Mouse (Mus musculus): ENCODE data around the gene Gm45208. TPM values are rescaled to one million over a fixed set of nuclear protein-coding genes. Genes with fewer than 3 reads are reported as not detected.
"Not testable (repeated sequence)": the region's sequence is repeated elsewhere in the genome, so short reads cannot be mapped to it uniquely, and the experiment has no call there.

Gene Gm45208
- polyA plus RNA-seq, 1 experiment from 2014 or later: 0.47 TPM

- WGBS: 76% methylated on average over 13 of the region's 14 CpGs
- no peaks in the 10 kb centered on the region for H3K9me3 ChIP-seq (ENCODE audit: control insufficient read depth, low read length)
- no peak within 1 kb of the TSS for H3K27ac ChIP-seq (ENCODE audit: low read depth, low read length)
- no peak for ATAC-seq (ENCODE audit: low read depth)
- no peaks in the 10 kb centered on the region for H3K36me3 ChIP-seq (ENCODE audit: control insufficient read depth, insufficient read depth, low read length)
- H3K4me2 ChIP-seq (ENCODE audit: low read depth, low read length): peak within 1 kb of the TSS; percentile 32
- H3K27me3 ChIP-seq (ENCODE audit: control insufficient read depth, insufficient read depth, low read length): no peaks in the 10 kb centered on the region
- no peak within 1 kb of the TSS for H3K9ac ChIP-seq (replicated peaks; ENCODE audit: low read depth, low read length)
- no peak within 1 kb of the TSS for H3K4me3 ChIP-seq (ENCODE audit: low read depth, low read length)
- H3K4me1 ChIP-seq (ENCODE audit: control insufficient read depth, insufficient read depth, low read length): no peaks in the 10 kb centered on the region
Measured at GRCm38 (mm10) chrX:7680864-7681263, 41.2 kb upstream of the Gm45208 start, which contains the start of gene Magix. Magix (minus strand) TSS chrX:7681251.

- Histone ChIP-seq H3K4me2 (ENCODE audit: low read depth, low read length) (no peak overlapping the region), H3K4me1 (ENCODE audit: control insufficient read depth, insufficient read depth, low read length) (no peaks in the 10 kb centered on the region)
- no peak for ATAC-seq (ENCODE audit: low read depth)
Measured at GRCm38 (mm10) chrX:7688321-7688720, 33.7 kb upstream of the Gm45208 start.

GRCm38 (mm10) chrX:7690486-7690885, 31.6 kb upstream of the Gm45208 start:
- 66% methylated on average over 3 of the region's 3 CpGs for WGBS
- H3K4me3 ChIP-seq (ENCODE audit: low read depth, low read length): no peak overlapping the region
- no peak overlapping the region for H3K9ac ChIP-seq (replicated peaks; ENCODE audit: low read depth, low read length)
- no peak for ATAC-seq (ENCODE audit: low read depth)
- H3K27ac ChIP-seq (ENCODE audit: low read depth, low read length): no peak overlapping the region
- H3K36me3 ChIP-seq (ENCODE audit: control insufficient read depth, insufficient read depth, low read length): no peaks in the 10 kb centered on the region
- H3K27me3 ChIP-seq (ENCODE audit: control insufficient read depth, insufficient read depth, low read length): no peaks in the 10 kb centered on the region
- H3K9me3 ChIP-seq (ENCODE audit: control insufficient read depth, low read length): no peaks in the 10 kb centered on the region
- H3K4me2 ChIP-seq (ENCODE audit: low read depth, low read length): no peak overlapping the region
- no peaks in the 10 kb centered on the region for H3K4me1 ChIP-seq (ENCODE audit: control insufficient read depth, insufficient read depth, low read length)

More at GRCm38 (mm10) chrX:7688321-7688720, 33.7 kb upstream of the Gm45208 start:
- 100% methylated on average over 2 of the region's 2 CpGs for WGBS
- Histone ChIP-seq H3K4me3 (ENCODE audit: low read depth, low read length) (no peak overlapping the region), H3K27me3 (ENCODE audit: control insufficient read depth, insufficient read depth, low read length) (no peaks in the 10 kb centered on the region), H3K9ac (replicated peaks; ENCODE audit: low read depth, low read length) (no peak overlapping the region), H3K27ac (ENCODE audit: low read depth, low read length) (no peak overlapping the region), H3K36me3 (ENCODE audit: control insufficient read depth, insufficient read depth, low read length) (no peaks in the 10 kb centered on the region), H3K9me3 (ENCODE audit: control insufficient read depth, low read length) (no peaks in the 10 kb centered on the region)

DNA sequence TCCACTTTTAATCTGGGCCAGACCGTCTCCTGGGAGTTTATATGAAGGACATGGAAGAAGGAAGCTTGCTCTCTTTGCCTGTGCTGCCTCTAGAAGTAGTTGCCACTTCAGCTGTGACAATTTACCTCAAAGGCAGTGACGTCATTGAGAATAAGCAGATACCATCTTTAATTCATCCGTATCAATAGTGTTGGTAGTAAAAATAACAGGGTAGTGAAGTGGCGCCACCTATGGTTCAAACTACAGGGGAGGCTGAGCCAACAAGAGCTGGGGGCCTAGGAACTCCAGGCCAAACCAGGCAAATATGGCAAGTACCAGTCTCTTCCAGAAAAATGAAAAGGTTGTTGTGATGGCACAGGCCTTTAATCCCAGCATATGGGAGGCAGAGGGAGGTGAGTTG, 29.2 kb upstream of the Gm45208 start:
- WGBS: 33% methylated on average over 4 of the region's 4 CpGs
- Histone ChIP-seq H3K27ac (ENCODE audit: low read depth, low read length) (no peak overlapping the region), H3K36me3 (ENCODE audit: control insufficient read depth, insufficient read depth, low read length) (no peaks in the 10 kb centered on the region), H3K9me3 (ENCODE audit: control insufficient read depth, low read length) (no peaks in the 10 kb centered on the region), H3K27me3 (ENCODE audit: control insufficient read depth, insufficient read depth, low read length) (no peaks in the 10 kb centered on the region), H3K4me2 (ENCODE audit: low read depth, low read length) (no peak overlapping the region), H3K4me1 (ENCODE audit: control insufficient read depth, insufficient read depth, low read length) (0 out of 2 replicates have a peak, but pooled peaks cover 2% of the 10 kb centered on the region), H3K4me3 (ENCODE audit: low read depth, low read length) (no peak overlapping the region), H3K9ac (replicated peaks; ENCODE audit: low read depth, low read length) (no peak overlapping the region)
- no peak for ATAC-seq (ENCODE audit: low read depth)

DNA sequence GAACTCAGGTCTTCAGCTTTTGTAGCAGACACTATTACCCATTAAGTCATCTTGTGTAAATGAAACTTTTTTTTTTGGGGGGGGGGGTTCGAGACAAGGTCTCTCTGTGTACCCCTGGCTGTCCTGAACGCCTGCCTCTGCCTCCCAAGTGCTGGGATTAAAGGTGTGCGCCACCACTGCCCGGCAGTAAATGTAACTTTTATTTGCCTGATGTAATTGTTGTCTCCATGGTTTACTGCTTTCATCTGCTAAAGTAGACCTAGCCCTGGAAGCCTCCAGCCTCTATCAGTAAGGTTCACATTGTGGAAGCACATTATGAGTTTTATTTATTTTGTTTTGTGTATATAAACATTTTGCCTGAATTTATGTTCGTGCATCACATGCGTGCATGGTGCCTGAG, 25.5 kb upstream of the Gm45208 start:
- H3K4me3 ChIP-seq (ENCODE audit: low read depth, low read length): no peak overlapping the region
- H3K27ac ChIP-seq (ENCODE audit: low read depth, low read length): no peak overlapping the region
- no peak overlapping the region for H3K9ac ChIP-seq (replicated peaks; ENCODE audit: low read depth, low read length)
- ATAC-seq (ENCODE audit: low read depth): peak; percentile 44; the same call in 1 of the 2 replicates
- peak overlapping the region; percentile 29; the same call in 1 of the 2 replicates for H3K4me2 ChIP-seq (ENCODE audit: low read depth, low read length)
- WGBS: 32% methylated on average over 6 of the region's 6 CpGs
- H3K27me3 ChIP-seq (ENCODE audit: control insufficient read depth, insufficient read depth, low read length): no peaks in the 10 kb centered on the region
- H3K9me3 ChIP-seq (ENCODE audit: control insufficient read depth, low read length): no peaks in the 10 kb centered on the region
- H3K4me1 ChIP-seq (ENCODE audit: control insufficient read depth, insufficient read depth, low read length): 0 out of 2 replicates have a peak, but pooled peaks cover 2% of the 10 kb centered on the region
- H3K36me3 ChIP-seq (ENCODE audit: control insufficient read depth, insufficient read depth, low read length): no peaks in the 10 kb centered on the region

DNA sequence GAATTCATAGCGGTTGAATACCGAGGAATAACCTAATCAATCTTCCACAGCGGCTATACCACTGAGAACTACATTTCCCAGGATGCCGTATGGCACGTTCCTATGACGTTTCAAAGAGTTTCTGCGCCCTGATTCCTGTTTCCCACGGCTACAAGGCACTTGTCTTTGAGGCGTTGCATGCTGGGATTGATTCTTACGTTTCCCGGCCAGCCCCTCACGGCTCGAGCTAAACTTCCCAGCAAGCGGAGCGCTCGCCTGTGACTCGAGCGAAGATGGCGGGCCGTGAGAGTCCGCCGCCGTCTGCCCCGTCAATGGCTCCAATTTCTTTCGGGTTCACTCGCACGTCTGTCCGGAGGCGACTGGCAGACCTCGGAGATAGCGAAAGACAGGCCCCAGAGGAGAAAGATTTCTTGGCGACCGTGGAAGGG, 25.1 kb upstream of the Gm45208 start, which contains the start of gene Gpkow:
TSS of gene Gpkow (plus strand) at position 178 of the 428 bp plus-strand sequence.
- Histone ChIP-seq H3K4me2 (ENCODE audit: low read depth, low read length) (peak within 1 kb of the TSS; percentile 51), H3K27ac (ENCODE audit: low read depth, low read length) (no peak within 1 kb of the TSS), H3K4me3 (ENCODE audit: low read depth, low read length) (peak within 1 kb of the TSS; percentile 48), H3K9me3 (ENCODE audit: control insufficient read depth, low read length) (no peaks in the 10 kb centered on the region), H3K9ac (replicated peaks; ENCODE audit: low read depth, low read length) (peak within 1 kb of the TSS; percentile 45), H3K36me3 (ENCODE audit: control insufficient read depth, insufficient read depth, low read length) (no peaks in the 10 kb centered on the region), H3K27me3 (ENCODE audit: control insufficient read depth, insufficient read depth, low read length) (no peaks in the 10 kb centered on the region), H3K4me1 (ENCODE audit: control insufficient read depth, insufficient read depth, low read length) (0 out of 2 replicates have a peak, but pooled peaks cover 2% of the 10 kb centered on the region)
- WGBS: 13% methylated on average over 33 of the region's 33 CpGs
- ATAC-seq (ENCODE audit: low read depth): peak; percentile 96

DNA sequence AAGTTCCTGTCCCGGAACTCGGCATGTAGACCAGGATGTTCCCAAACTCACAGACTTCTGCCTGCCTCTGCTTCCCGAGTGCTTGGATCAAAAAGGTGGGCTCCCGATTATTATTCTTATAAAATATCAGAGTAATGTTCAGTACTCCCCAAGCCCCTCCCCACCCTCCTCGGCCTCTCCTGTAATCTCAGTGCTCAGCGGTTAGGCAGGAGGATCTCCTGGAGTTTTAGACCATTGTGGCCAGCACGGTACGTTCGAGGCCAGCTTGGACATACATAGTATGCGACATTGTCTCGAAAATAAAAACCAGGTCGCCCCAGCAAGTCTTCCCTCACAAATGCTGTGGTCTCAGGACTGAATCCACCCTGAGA, 8.3 kb upstream of the Gm45208 start:
- not testable (repeated sequence) for H3K27ac ChIP-seq (ENCODE audit: low read depth, low read length); H3K9me3 ChIP-seq (ENCODE audit: control insufficient read depth, low read length); H3K9ac ChIP-seq (replicated peaks; ENCODE audit: low read depth, low read length); H3K27me3 ChIP-seq (ENCODE audit: control insufficient read depth, insufficient read depth, low read length); H3K4me1 ChIP-seq (ENCODE audit: control insufficient read depth, insufficient read depth, low read length); H3K36me3 ChIP-seq (ENCODE audit: control insufficient read depth, insufficient read depth, low read length); ATAC-seq (ENCODE audit: low read depth)
- 25% methylated on average over 5 of the region's 12 CpGs for WGBS
- peak overlapping the region; percentile 42; the same call in 1 of the 2 replicates for H3K4me2 ChIP-seq (ENCODE audit: low read depth, low read length)
- peak overlapping the region; percentile 24 for H3K4me3 ChIP-seq (ENCODE audit: low read depth, low read length)

GRCm38 (mm10) chrX:7714135-7714899, 7.7 kb upstream of the Gm45208 start, which contains the start of gene Wdr45:
Wdr45 (plus strand) TSS chrX:7714333.
- not testable (repeated sequence) for H3K27ac ChIP-seq (ENCODE audit: low read depth, low read length); H3K36me3 ChIP-seq (ENCODE audit: control insufficient read depth, insufficient read depth, low read length); H3K4me1 ChIP-seq (ENCODE audit: control insufficient read depth, insufficient read depth, low read length); H3K27me3 ChIP-seq (ENCODE audit: control insufficient read depth, insufficient read depth, low read length); H3K9ac ChIP-seq (replicated peaks; ENCODE audit: low read depth, low read length); H3K9me3 ChIP-seq (ENCODE audit: control insufficient read depth, low read length)
- H3K4me3 ChIP-seq (ENCODE audit: low read depth, low read length): peak within 1 kb of the TSS; percentile 24
- WGBS: 14% methylated on average over 17 of the region's 60 CpGs
- ATAC-seq (ENCODE audit: low read depth): peak; percentile 97
- H3K4me2 ChIP-seq (ENCODE audit: low read depth, low read length): peak within 1 kb of the TSS; percentile 42; the same call in 1 of the 2 replicates

GRCm38 (mm10) chrX:7716058-7716457, 6.0 kb upstream of the Gm45208 start:
- not testable (repeated sequence) for ATAC-seq (ENCODE audit: low read depth); H3K4me1 ChIP-seq (ENCODE audit: control insufficient read depth, insufficient read depth, low read length); H3K27ac ChIP-seq (ENCODE audit: low read depth, low read length); H3K36me3 ChIP-seq (ENCODE audit: control insufficient read depth, insufficient read depth, low read length); H3K4me2 ChIP-seq (ENCODE audit: low read depth, low read length); H3K9ac ChIP-seq (replicated peaks; ENCODE audit: low read depth, low read length); H3K9me3 ChIP-seq (ENCODE audit: control insufficient read depth, low read length); H3K27me3 ChIP-seq (ENCODE audit: control insufficient read depth, insufficient read depth, low read length); H3K4me3 ChIP-seq (ENCODE audit: low read depth, low read length)
- 33% methylated on average over 1 of the region's 1 CpGs for WGBS

Measured in neural tube, embryonic 14.5 days (tissue).